Mouse (Mus musculus) lung, adult 2 months (tissue): Measurements from ENCODE around the gene Tfec.

Source experiments
- CTCF ChIP-seq: fragments of 200-500 bp; IDR thresholded peaks from 2 replicates; pipeline ENCODE4 v1.5.1; 2011; ENCODE audit warnings: mild to moderate bottlenecking, low read length, control low read depth; ENCODE audit not compliant: insufficient read depth
- POLR2A ChIP-seq: fragments of 200-500 bp; IDR thresholded peaks from 2 replicates; pipeline ENCODE4 v1.6.1; 2011; ENCODE audit warnings: low read depth, mild to moderate bottlenecking, control low read depth, low read length, borderline replicate concordance; ENCODE audit errors: extremely low read depth

GRCm38 (mm10) chr6:16891819-16892218, 6.4 kb downstream of the Tfec start:
- TF ChIP-seq POLR2A (no peak), CTCF (no peak)
